7 mouse cellular contexts compared by ENCODE assay signal in the genomic region with DNA sequence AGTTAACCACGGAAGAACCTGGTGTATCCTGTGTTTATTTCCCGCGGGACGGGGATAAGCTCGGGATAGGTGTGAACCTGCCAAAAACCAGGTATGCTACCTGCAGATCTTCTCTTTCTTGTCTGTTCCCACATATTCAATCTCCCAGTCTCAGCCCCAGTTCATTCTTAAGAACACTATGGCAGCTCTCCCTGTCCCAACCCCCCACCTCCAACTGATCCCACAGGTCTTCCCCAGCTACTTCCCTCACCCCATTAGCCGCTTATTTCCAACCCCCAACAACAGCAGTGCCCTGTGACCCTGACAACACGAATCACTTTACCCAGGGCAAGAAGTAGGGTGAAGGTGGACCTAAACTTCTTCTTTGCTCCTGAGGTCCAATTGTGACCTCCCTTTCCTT. TPM values are rescaled to one million over a fixed set of nuclear protein-coding genes. Genes with fewer than 3 reads are reported as not detected.
DNase-seq lines count a peak whose midpoint lies in the region; ATAC-seq and TF ChIP-seq lines count a peak whose summit lies in the region.

No protein-coding gene starts in this region.

- peak; percentile 50; the same call in 1 of the 2 replicates for ATAC-seq in forebrain, embryonic 13.5 days
- ATAC-seq in liver, embryonic 11.5 days (replicated peaks; ENCODE audit: low FRiP score) = 0 out of 2 replicates have a peak, but pooled peaks have one; percentile 43
- no peak for ATAC-seq in stomach, embryonic 16.5 days (ENCODE audit: insufficient read depth, low FRiP score)

- H3K27ac ChIP-seq in thymus, adult 2 months (ENCODE audit: control insufficient read depth, insufficient read depth, low read length) = no peak overlapping the region
- H3K27ac ChIP-seq in forebrain, embryonic 13.5 days = no peak overlapping the region
- H3K27ac ChIP-seq in liver, embryonic 11.5 days (ENCODE audit: low read depth, low read length) = no peak overlapping the region
- H3K27ac ChIP-seq in stomach, embryonic 16.5 days (ENCODE audit: low read length) = no peak overlapping the region

- peak overlapping the region; percentile 27; the same call in 1 of the 2 replicates for H3K4me3 ChIP-seq in thymus, adult 2 months (ENCODE audit: control insufficient read depth, insufficient read depth, low read length)
- H3K4me3 ChIP-seq in forebrain, embryonic 13.5 days = peak overlapping the region; percentile 13
- 0 out of 2 replicates have a peak overlapping the region, but pooled peaks have one; percentile 15 for H3K4me3 ChIP-seq in liver, embryonic 11.5 days (ENCODE audit: low read depth, low read length)
- H3K4me3 ChIP-seq in stomach, embryonic 16.5 days (replicated peaks; ENCODE audit: low read length) = peak overlapping the region; percentile 29

- H3K27me3 ChIP-seq in thymus, adult 2 months (ENCODE audit: control insufficient read depth, insufficient read depth, low read length) = no peaks in the 10 kb centered on the region
- H3K27me3 ChIP-seq in forebrain, embryonic 13.5 days = no peaks in the 10 kb centered on the region
- no peaks in the 10 kb centered on the region for H3K27me3 ChIP-seq in liver, embryonic 11.5 days (replicated peaks; ENCODE audit: control insufficient read depth, insufficient read depth, low read length)
- H3K27me3 ChIP-seq in stomach, embryonic 16.5 days (ENCODE audit: control insufficient read depth, insufficient read depth, low read length) = no peaks in the 10 kb centered on the region

- 6% methylated on average over 7 of the region's 7 CpGs for WGBS in thymus, adult 2 months
- 12% methylated on average over 7 of the region's 7 CpGs for WGBS in forebrain, embryonic 13.5 days
- 7% methylated on average over 7 of the region's 7 CpGs for WGBS in liver, embryonic 11.5 days
- 8% methylated on average over 7 of the region's 7 CpGs for WGBS in stomach, embryonic 16.5 days

- DNase-seq in thymus, adult 2 months = peak; percentile 13
- DNase-seq in thymus, adult 18-20 months = no peak
- DNase-seq in liver, embryonic 11.5 days (ENCODE audit: low spot score) = no peak
- DNase-seq in urinary bladder, postnatal 4 days (ENCODE audit: low spot score in 2 of 2) = no peak
- DNase-seq in gastrocnemius, postnatal 25 days = no peak

- peak overlapping the region; percentile 49 for H3K4me2 ChIP-seq in forebrain, embryonic 13.5 days
- peak overlapping the region; percentile 62 for H3K4me2 ChIP-seq in liver, embryonic 11.5 days
- H3K4me2 ChIP-seq in stomach, embryonic 16.5 days (ENCODE audit: low read depth, low read length) = peak overlapping the region; percentile 48

- TF ChIP-seq CTCF in thymus, adult 2 months (IDR thresholded peaks at IDR 0.05; ENCODE audit: borderline replicate concordance, control insufficient read depth, extremely low read depth, insufficient read depth, low read length, poor library complexity) = no peak

- H3K36me3 ChIP-seq in thymus, adult 2 months (ENCODE audit: control insufficient read depth, insufficient read depth, low read length) = peaks cover 8% of the 10 kb centered on the region
- no peaks in the 10 kb centered on the region for H3K36me3 ChIP-seq in forebrain, embryonic 13.5 days (ENCODE audit: poor library complexity, severe bottlenecking)
- no peaks in the 10 kb centered on the region for H3K36me3 ChIP-seq in liver, embryonic 11.5 days (ENCODE audit: control insufficient read depth, insufficient read depth, low read length)
- no peaks in the 10 kb centered on the region for H3K36me3 ChIP-seq in stomach, embryonic 16.5 days (ENCODE audit: control insufficient read depth, insufficient read depth, low read length)

- no peak for TF ChIP-seq POLR2A in thymus, adult 2 months (IDR thresholded peaks at IDR 0.05; ENCODE audit: control insufficient read depth, extremely low read depth, insufficient read depth, low read length, poor library complexity)

- no peak overlapping the region for H3K9ac ChIP-seq in forebrain, embryonic 13.5 days
- peak overlapping the region; percentile 22; the same call in 1 of the 2 replicates for H3K9ac ChIP-seq in liver, embryonic 11.5 days (ENCODE audit: low read depth, low read length)
- no peak overlapping the region for H3K9ac ChIP-seq in stomach, embryonic 16.5 days (ENCODE audit: low read length)

- no peaks in the 10 kb centered on the region for H3K9me3 ChIP-seq in forebrain, embryonic 13.5 days (replicated peaks)
- no peaks in the 10 kb centered on the region for H3K9me3 ChIP-seq in liver, embryonic 11.5 days (ENCODE audit: control insufficient read depth, low read length)
- H3K9me3 ChIP-seq in stomach, embryonic 16.5 days (replicated peaks; ENCODE audit: control insufficient read depth, low read length) = no peaks in the 10 kb centered on the region

- peaks cover 12% of the 10 kb centered on the region for H3K4me1 ChIP-seq in thymus, adult 2 months (replicated peaks; ENCODE audit: control insufficient read depth, insufficient read depth, low read length)
- 0 out of 2 replicates have a peak, but pooled peaks cover 4% of the 10 kb centered on the region for H3K4me1 ChIP-seq in forebrain, embryonic 13.5 days
- no peaks in the 10 kb centered on the region for H3K4me1 ChIP-seq in liver, embryonic 11.5 days (replicated peaks; ENCODE audit: control insufficient read depth, insufficient read depth, low read length)
- no peaks in the 10 kb centered on the region for H3K4me1 ChIP-seq in stomach, embryonic 16.5 days (ENCODE audit: control insufficient read depth, insufficient read depth, low read length)

RNA-seq across cellular contexts. Expression of a gene that starts 3.0 kb away (rescaled TPM):
- polyA plus RNA-seq in thymus, adult 2 months (2012; rRNA removed) = 8.4 and 9.5 TPM in 2 replicates
- 0.62 and 0.71 TPM in 2 replicates for polyA plus RNA-seq in forebrain, embryonic 13.5 days (2015; fragmentation: Nextera tagmentation; extraction: Ambion mirVana)
- polyA plus RNA-seq in liver, embryonic 11.5 days (2014; fragmentation: Nextera tagmentation; extraction: Ambion mirVana) = 2.1 and 3.0 TPM in 2 replicates
- 4.6 and 4.9 TPM in 2 replicates for polyA plus RNA-seq in stomach, embryonic 16.5 days (2015; fragmentation: Nextera tagmentation; extraction: Ambion mirVana)
- total RNA-seq in gastrocnemius, postnatal 25 days (2021) = 1 to 10 TPM in 1 of 2 experiments, under 1 TPM in 1; 0.46 to 1.8 TPM
